Mouse (Mus musculus): ENCODE measurements around the gene Fam171a2. TPM values are rescaled to one million over a fixed set of nuclear protein-coding genes. Genes with fewer than 3 reads are reported as not detected.

Fam171a2 gene
- total RNA-seq, 1 experiment from 2014 or later, result not detected

GRCm38 (mm10) chr11:102461764-102462163 is 14.3 kb upstream of the Fam171a2 start:
- ATAC-seq (replicated peaks; ENCODE audit: insufficient number of reproducible peaks, low FRiP score, low TSS enrichment, poor library complexity, severe bottlenecking), result no peak

- no peak for ATAC-seq (replicated peaks; ENCODE audit: insufficient number of reproducible peaks, low FRiP score, low TSS enrichment, poor library complexity, severe bottlenecking)
Observed at GRCm38 (mm10) chr11:102460541-102460940, 13.1 kb upstream of the Fam171a2 start.

- peak; percentile 41 for ATAC-seq (replicated peaks; ENCODE audit: insufficient number of reproducible peaks, low FRiP score, low TSS enrichment, poor library complexity, severe bottlenecking)
Observed at GRCm38 (mm10) chr11:102455740-102456396, 8.4 kb upstream of the Fam171a2 start.

- no peak for ATAC-seq (replicated peaks; ENCODE audit: insufficient number of reproducible peaks, low FRiP score, low TSS enrichment, poor library complexity, severe bottlenecking)
Observed at GRCm38 (mm10) chr11:102453131-102453530, 5.6 kb upstream of the Fam171a2 start.

- ATAC-seq (replicated peaks; ENCODE audit: insufficient number of reproducible peaks, low FRiP score, low TSS enrichment, poor library complexity, severe bottlenecking), result no peak
Observed at GRCm38 (mm10) chr11:102449043-102450008, 1.8 kb upstream of the Fam171a2 start.

GRCm38 (mm10) chr11:102448327-102448726 is 845 bp upstream of the Fam171a2 start:
- ATAC-seq (replicated peaks; ENCODE audit: insufficient number of reproducible peaks, low FRiP score, low TSS enrichment, poor library complexity, severe bottlenecking), result no peak

- ATAC-seq (replicated peaks; ENCODE audit: insufficient number of reproducible peaks, low FRiP score, low TSS enrichment, poor library complexity, severe bottlenecking), result no peak
Observed at GRCm38 (mm10) chr11:102446581-102447461, 661 bp downstream of the Fam171a2 start.

GRCm38 (mm10) chr11:102445891-102446361 is 1.6 kb downstream of the Fam171a2 start:
- ATAC-seq (replicated peaks; ENCODE audit: insufficient number of reproducible peaks, low FRiP score, low TSS enrichment, poor library complexity, severe bottlenecking), result no peak

- no peak for ATAC-seq (replicated peaks; ENCODE audit: insufficient number of reproducible peaks, low FRiP score, low TSS enrichment, poor library complexity, severe bottlenecking)
Observed at GRCm38 (mm10) chr11:102445264-102445890, 2.1 kb downstream of the Fam171a2 start.

GRCm38 (mm10) chr11:102444781-102445180 is 2.7 kb downstream of the Fam171a2 start:
- no peak for ATAC-seq (replicated peaks; ENCODE audit: insufficient number of reproducible peaks, low FRiP score, low TSS enrichment, poor library complexity, severe bottlenecking)

GRCm38 (mm10) chr11:102444321-102444720 is 3.2 kb downstream of the Fam171a2 start:
- no peak for ATAC-seq (replicated peaks; ENCODE audit: insufficient number of reproducible peaks, low FRiP score, low TSS enrichment, poor library complexity, severe bottlenecking)

- ATAC-seq (replicated peaks; ENCODE audit: insufficient number of reproducible peaks, low FRiP score, low TSS enrichment, poor library complexity, severe bottlenecking), result no peak
Observed at GRCm38 (mm10) chr11:102443740-102444139, 3.7 kb downstream of the Fam171a2 start.

GRCm38 (mm10) chr11:102442089-102442488 is 5.4 kb downstream of the Fam171a2 start:
- ATAC-seq (replicated peaks; ENCODE audit: insufficient number of reproducible peaks, low FRiP score, low TSS enrichment, poor library complexity, severe bottlenecking), result no peak

GRCm38 (mm10) chr11:102441434-102441833 is 6.0 kb downstream of the Fam171a2 start:
- ATAC-seq (replicated peaks; ENCODE audit: insufficient number of reproducible peaks, low FRiP score, low TSS enrichment, poor library complexity, severe bottlenecking), result no peak

- ATAC-seq (replicated peaks; ENCODE audit: insufficient number of reproducible peaks, low FRiP score, low TSS enrichment, poor library complexity, severe bottlenecking), result no peak
Observed at GRCm38 (mm10) chr11:102440255-102440654, 7.2 kb downstream of the Fam171a2 start.

GRCm38 (mm10) chr11:102439093-102440082 is 8.1 kb downstream of the Fam171a2 start:
- no peak for ATAC-seq (replicated peaks; ENCODE audit: insufficient number of reproducible peaks, low FRiP score, low TSS enrichment, poor library complexity, severe bottlenecking)
